Mouse (Mus musculus) limb, embryonic 13.5 days (tissue): ENCODE results near the gene Nxf3. TPM values are rescaled to one million over a fixed set of nuclear protein-coding genes. Genes with fewer than 3 reads are reported as not detected.
A peak's percentile ranks its signal among the peaks of the same experiment; 100 is the strongest.
"Not testable (repeated sequence)": the region's sequence is repeated elsewhere in the genome, so short reads cannot be mapped to it uniquely, and the experiment has no call there.

Experiments used
- ATAC-seq: fragments of 200-750 bp; cut with Nextera tagmentation; 2 replicates; pipeline ENCODE4 v1.8.0; 2017; ENCODE audit warnings: low read depth, moderate number of reproducible peaks, moderate TSS enrichment; ENCODE audit not compliant: low FRiP score
- H3K27ac ChIP-seq: fragments of 300-500 bp; sonication (generic); 2 replicates; pipeline ENCODE4 v1.5.1; 2015; ENCODE audit warnings: inconsistent platforms, mild to moderate bottlenecking, moderate library complexity
- H3K27me3 ChIP-seq: fragments of 300-500 bp; sonication (generic); 2 replicates; pipeline ENCODE4 v1.6.1; 2015; ENCODE audit warnings: mild to moderate bottlenecking, inconsistent platforms
- H3K36me3 ChIP-seq: fragments of 300-500 bp; sonication (generic); 2 replicates; pipeline ENCODE4 v1.6.1; 2015; ENCODE audit warnings: inconsistent platforms, mild to moderate bottlenecking, moderate library complexity
- H3K4me1 ChIP-seq: fragments of 300-500 bp; sonication (generic); 2 replicates; pipeline ENCODE4 v1.6.1; 2015; ENCODE audit warnings: inconsistent platforms
- H3K4me2 ChIP-seq: fragments of 300-500 bp; sonication (generic); replicated peaks from 2 replicates; pipeline ENCODE4 v1.6.1; 2015; ENCODE audit warnings: inconsistent platforms, mild to moderate bottlenecking, moderate library complexity
- H3K4me3 ChIP-seq: fragments of 300-500 bp; sonication (generic); 2 replicates; pipeline ENCODE4 v1.5.1; 2015; ENCODE audit warnings: moderate library complexity, mild to moderate bottlenecking, inconsistent platforms
- H3K9ac ChIP-seq: fragments of 300-500 bp; sonication (generic); 2 replicates; pipeline ENCODE4 v1.6.1; 2015; ENCODE audit warnings: mild to moderate bottlenecking, inconsistent platforms
- H3K9me3 ChIP-seq: fragments of 300-500 bp; sonication (generic); 2 replicates; pipeline ENCODE4 v1.6.1; 2016; ENCODE audit warnings: inconsistent platforms
- WGBS: fragments of 180-500 bp; shearing (Covaris S2); methylation state at CpG from one replicate; pipeline ENCODE4 v1.1.7; 2015; 5-methylcytosine and 5-hydroxymethylcytosine counted together
- polyA plus RNA-seq: library from polyadenylated mRNA; unstranded; fragments of >200 nt; fragmentation: Nextera tagmentation; extraction: Ambion mirVana; gene quantifications from 2 replicates; pipeline ENCODE4 v1.2.1, GENCODE M21; 2015

Nxf3 gene
- polyA plus RNA-seq: not detected in 2 replicates

GRCm38 (mm10) chrX:136085155-136085554, at the start of gene Nxf3:
TSS of gene Nxf3 (minus strand) at chrX:136085255.
- no peaks in the 10 kb centered on the region for H3K4me1 ChIP-seq
- H3K36me3 ChIP-seq: no peaks in the 10 kb centered on the region
- no peaks in the 10 kb centered on the region; the same call in 1 of the 2 replicates for H3K27me3 ChIP-seq
- no peaks in the 10 kb centered on the region for H3K9me3 ChIP-seq
- no peak within 1 kb of the TSS for H3K9ac ChIP-seq
- no peak within 1 kb of the TSS for H3K4me3 ChIP-seq
- 87% methylated on average over 9 of the region's 9 CpGs for WGBS
- no peak within 1 kb of the TSS for H3K4me2 ChIP-seq
- no peak for ATAC-seq
- H3K27ac ChIP-seq: no peak within 1 kb of the TSS

GRCm38 (mm10) chrX:136127744-136128064, 42.6 kb upstream of the Nxf3 start:
- ATAC-seq: no peak
- Histone ChIP-seq H3K4me1 (no peaks in the 10 kb centered on the region), H3K9me3 (no peaks in the 10 kb centered on the region), H3K36me3 (no peaks in the 10 kb centered on the region), H3K27me3 (no peaks in the 10 kb centered on the region), H3K4me3 (no peak overlapping the region), H3K9ac (no peak overlapping the region), H3K4me2 (no peak overlapping the region), H3K27ac (no peak overlapping the region)
- 17% methylated on average over 5 of the region's 5 CpGs for WGBS

GRCm38 (mm10) chrX:136127038-136127743, 42.1 kb upstream of the Nxf3 start:
- Histone ChIP-seq H3K36me3 (no peaks in the 10 kb centered on the region), H3K27me3 (no peaks in the 10 kb centered on the region), H3K9me3 (no peaks in the 10 kb centered on the region), H3K9ac (no peak overlapping the region), H3K4me2 (no peak overlapping the region), H3K27ac (no peak overlapping the region), H3K4me3 (no peak overlapping the region), H3K4me1 (no peaks in the 10 kb centered on the region)
- ATAC-seq: no peak
- 54% methylated on average over 8 of the region's 8 CpGs for WGBS

- Histone ChIP-seq H3K36me3 (no peaks in the 10 kb centered on the region), H3K9me3 (no peaks in the 10 kb centered on the region), H3K9ac (peak overlapping the region; percentile 53), H3K4me2 (peak overlapping the region; percentile 62), H3K27ac (no peak overlapping the region), H3K4me3 (peak overlapping the region; percentile 46), H3K4me1 (no peaks in the 10 kb centered on the region), H3K27me3 (peaks cover 38% of the 10 kb centered on the region; the same call in 1 of the 2 replicates)
- WGBS: 25% methylated on average over 23 of the region's 23 CpGs
- peak; percentile 99 for ATAC-seq
Measured at GRCm38 (mm10) chrX:136115419-136115961, 30.4 kb upstream of the Nxf3 start.

- Histone ChIP-seq H3K9ac (no peak overlapping the region), H3K36me3 (no peaks in the 10 kb centered on the region), H3K27me3 (peaks cover 38% of the 10 kb centered on the region; the same call in 1 of the 2 replicates), H3K4me3 (peak overlapping the region; percentile 46; the same call in 1 of the 2 replicates), H3K4me1 (no peaks in the 10 kb centered on the region), H3K9me3 (no peaks in the 10 kb centered on the region), H3K27ac (no peak overlapping the region), H3K4me2 (peak overlapping the region; percentile 62)
- ATAC-seq: peak; percentile 52
- WGBS: 39% methylated on average over 4 of the region's 4 CpGs
Measured at GRCm38 (mm10) chrX:136115015-136115414, 30.0 kb upstream of the Nxf3 start.

GRCm38 (mm10) chrX:136107942-136108341, 22.9 kb upstream of the Nxf3 start:
- Histone ChIP-seq H3K9me3 (no peaks in the 10 kb centered on the region), H3K4me2 (0 out of 2 replicates have a peak overlapping the region, but pooled peaks have one; percentile 21), H3K9ac (no peak overlapping the region), H3K4me1 (no peaks in the 10 kb centered on the region), H3K27ac (no peak overlapping the region), H3K27me3 (peaks cover 24% of the 10 kb centered on the region), H3K4me3 (no peak overlapping the region), H3K36me3 (no peaks in the 10 kb centered on the region)
- ATAC-seq: no peak
- 43% methylated on average over 6 of the region's 6 CpGs for WGBS

GRCm38 (mm10) chrX:136104724-136105088, 19.7 kb upstream of the Nxf3 start:
- ATAC-seq: no peak
- no peak overlapping the region for H3K4me3 ChIP-seq
- H3K36me3 ChIP-seq: no peaks in the 10 kb centered on the region
- no peaks in the 10 kb centered on the region for H3K9me3 ChIP-seq
- no peak overlapping the region for H3K27ac ChIP-seq
- no peaks in the 10 kb centered on the region for H3K4me1 ChIP-seq
- no peak overlapping the region for H3K4me2 ChIP-seq
- peaks cover 6% of the 10 kb centered on the region for H3K27me3 ChIP-seq
- WGBS: 70% methylated on average over 3 of the region's 3 CpGs
- no peak overlapping the region for H3K9ac ChIP-seq

- 65% methylated on average over 4 of the region's 4 CpGs for WGBS
- Histone ChIP-seq H3K9me3 (no peaks in the 10 kb centered on the region), H3K4me3 (no peak overlapping the region), H3K36me3 (no peaks in the 10 kb centered on the region), H3K9ac (no peak overlapping the region), H3K27me3 (peaks cover 6% of the 10 kb centered on the region), H3K4me1 (no peaks in the 10 kb centered on the region), H3K27ac (no peak overlapping the region), H3K4me2 (no peak overlapping the region)
- ATAC-seq: no peak
Measured at GRCm38 (mm10) chrX:136104046-136104723, 19.1 kb upstream of the Nxf3 start.

GRCm38 (mm10) chrX:136094421-136094820, 9.4 kb upstream of the Nxf3 start:
- whole genome bisulfite sequencing: 59% methylated on average over 2 of the region's 2 CpGs
- Histone ChIP-seq H3K9me3 (no peaks in the 10 kb centered on the region), H3K27me3 (peaks cover 6% of the 10 kb centered on the region; the same call in 1 of the 2 replicates), H3K27ac (no peak overlapping the region), H3K4me3 (no peak overlapping the region), H3K4me2 (no peak overlapping the region), H3K9ac (no peak overlapping the region), H3K36me3 (no peaks in the 10 kb centered on the region), H3K4me1 (no peaks in the 10 kb centered on the region)
- ATAC-seq: no peak

GRCm38 (mm10) chrX:136092497-136093279, 7.6 kb upstream of the Nxf3 start:
- Histone ChIP-seq H3K27ac (no peak overlapping the region), H3K4me1 (no peaks in the 10 kb centered on the region), H3K4me2 (no peak overlapping the region), H3K9ac (no peak overlapping the region), H3K4me3 (no peak overlapping the region), H3K9me3 (no peaks in the 10 kb centered on the region), H3K27me3 (peaks cover 6% of the 10 kb centered on the region; the same call in 1 of the 2 replicates), H3K36me3 (no peaks in the 10 kb centered on the region)
- 40% methylated on average over 2 of the region's 2 CpGs for WGBS
- ATAC-seq: no peak

- not testable (repeated sequence) for H3K27ac ChIP-seq, H3K4me1 ChIP-seq, H3K36me3 ChIP-seq, H3K9me3 ChIP-seq, H3K27me3 ChIP-seq
- peak within 1 kb of the TSS; percentile 57 for H3K4me2 ChIP-seq
- ATAC-seq: peak; percentile 96
- WGBS: no CpG with 5 or more reads among the region's 32 CpGs
- H3K9ac ChIP-seq: peak within 1 kb of the TSS; percentile 39; the same call in 1 of the 2 replicates
- H3K4me3 ChIP-seq: peak within 1 kb of the TSS; percentile 44
Measured at GRCm38 (mm10) chrX:136068020-136068419, 17.0 kb downstream of the Nxf3 start, which contains the start of gene Bex2. TSS of gene Bex2 (minus strand) at chrX:136068236.
